7 mouse cellular contexts compared by ENCODE assay signal in genomic region chr1:187608261-187608921, GRCm38 (mm10). TPM values are rescaled to one million over a fixed set of nuclear protein-coding genes. Genes with fewer than 3 reads are reported as not detected.
A peak's percentile ranks its signal among the peaks of the same experiment; 100 is the strongest.
DNase-seq lines count a peak whose midpoint lies in the region; ATAC-seq and TF ChIP-seq lines count a peak whose summit lies in the region.

Gene Esrrg (plus strand): TSS chr1:187608791.

- H3K9me3 ChIP-seq in limb, embryonic 14.5 days (ENCODE audit: control insufficient read depth, low read length) = no peaks in the 10 kb centered on the region
- no peaks in the 10 kb centered on the region for H3K9me3 ChIP-seq in stomach, embryonic 14.5 days (ENCODE audit: control insufficient read depth, low read depth, low read length)

- TF ChIP-seq POLR2A in brain, embryonic 14.5 days (IDR thresholded peaks at IDR 0.05; ENCODE audit: borderline replicate concordance, extremely low read depth, insufficient read depth, insufficient read length, poor library complexity, severe bottlenecking) = no peak
- TF ChIP-seq POLR2A in limb, embryonic 14.5 days (IDR thresholded peaks at IDR 0.05; ENCODE audit: borderline replicate concordance, extremely low read depth, insufficient read depth, insufficient read length) = no peak

- H3K4me1 ChIP-seq in limb, embryonic 14.5 days (ENCODE audit: control insufficient read depth, insufficient read depth, low read length) = peaks cover 22% of the 10 kb centered on the region
- H3K4me1 ChIP-seq in stomach, embryonic 14.5 days (ENCODE audit: control insufficient read depth, insufficient read depth, low read length) = peaks cover 12% of the 10 kb centered on the region; the same call in 1 of the 2 replicates

- peak in 1 of 2 experiments; percentile 19 for DNase-seq in adrenal gland, adult 18-20 months (ENCODE audit: low spot score in 2 of 2)
- DNase-seq in brain, embryonic 14.5 days (ENCODE audit: low read depth) = peak; percentile 24
- peak; percentile 90 for DNase-seq in heart, adult 11 months
- DNase-seq in kidney, adult 11 months = peak; percentile 71
- no peak for DNase-seq in limb, embryonic 14.5 days (ENCODE audit: low spot score)
- DNase-seq in urinary bladder, postnatal 25 days (ENCODE audit: low spot score) = no peak

- H3K4me2 ChIP-seq in limb, embryonic 14.5 days (replicated peaks; ENCODE audit: low read depth, low read length, severe bottlenecking) = peak within 1 kb of the TSS; percentile 87
- peak within 1 kb of the TSS; percentile 91 for H3K4me2 ChIP-seq in stomach, embryonic 14.5 days (replicated peaks; ENCODE audit: low read depth, low read length)

- H3K4me3 ChIP-seq in limb, embryonic 14.5 days (replicated peaks; ENCODE audit: low read length) = peak within 1 kb of the TSS; percentile 45
- H3K4me3 ChIP-seq in stomach, embryonic 14.5 days (ENCODE audit: low read depth, low read length) = peak within 1 kb of the TSS; percentile 40

- WGBS in limb, embryonic 14.5 days = 2% methylated on average over 21 of the region's 21 CpGs
- 3% methylated on average over 21 of the region's 21 CpGs for WGBS in stomach, embryonic 14.5 days

- TF ChIP-seq CTCF in brain, embryonic 14.5 days (IDR thresholded peaks at IDR 0.05; ENCODE audit: borderline replicate concordance, extremely low read depth, insufficient read depth, insufficient read length) = no peak

- ATAC-seq in limb, embryonic 14.5 days (ENCODE audit: low FRiP score, low read depth) = no peak
- no peak for ATAC-seq in stomach, embryonic 14.5 days (ENCODE audit: insufficient number of reproducible peaks, insufficient read depth, low FRiP score, low read depth)

- no peaks in the 10 kb centered on the region for H3K36me3 ChIP-seq in limb, embryonic 14.5 days (ENCODE audit: control insufficient read depth, insufficient read depth, low read length)
- no peaks in the 10 kb centered on the region for H3K36me3 ChIP-seq in stomach, embryonic 14.5 days (ENCODE audit: control insufficient read depth, insufficient read depth, low read length)

- peaks cover 85% of the 10 kb centered on the region for H3K27me3 ChIP-seq in limb, embryonic 14.5 days (ENCODE audit: control insufficient read depth, insufficient read depth, low read length)
- peaks cover 43% of the 10 kb centered on the region for H3K27me3 ChIP-seq in stomach, embryonic 14.5 days (ENCODE audit: control insufficient read depth, insufficient read depth, low read length)

- H3K27ac ChIP-seq in limb, embryonic 14.5 days (replicated peaks; ENCODE audit: low read depth, low read length) = no peak within 1 kb of the TSS
- H3K27ac ChIP-seq in stomach, embryonic 14.5 days (ENCODE audit: low read length) = no peak within 1 kb of the TSS

- H3K9ac ChIP-seq in limb, embryonic 14.5 days (ENCODE audit: low read depth, low read length, severe bottlenecking) = peak within 1 kb of the TSS; percentile 36; the same call in 1 of the 2 replicates
- no peak within 1 kb of the TSS; the same call in 1 of the 2 replicates for H3K9ac ChIP-seq in stomach, embryonic 14.5 days (replicated peaks; ENCODE audit: low read depth, low read length)

RNA-seq across cellular contexts. Expression of gene Esrrg, which starts in this region (rescaled TPM):
- total RNA-seq in adrenal gland, adult 18-20 months (2021) = 10 to 100 TPM; 13.2 to 13.4 TPM
- 16.0 and 31.4 TPM in 2 replicates for polyA plus RNA-seq in brain, embryonic 14.5 days (2012; rRNA removed)
- polyA plus RNA-seq in limb, embryonic 14.5 days (2012; rRNA removed) = 1.1 and 1.3 TPM in 2 replicates
- 1.5 and 1.6 TPM in 2 replicates for polyA plus RNA-seq in limb, embryonic 14.5 days (2014; fragmentation: Nextera tagmentation; extraction: Ambion mirVana)
- 12.5 and 13.4 TPM in 2 replicates for polyA plus RNA-seq in stomach, embryonic 14.5 days (2014; fragmentation: Nextera tagmentation; extraction: Ambion mirVana)

Comparison
In these comparisons a context has a peak if more than half of its experiments do, and no peak if none do; other contexts are left out.
1. DNase-seq: peak in brain, embryonic 14.5 days (single experiment), heart, adult 11 months (single experiment) and kidney, adult 11 months (single experiment); none in limb, embryonic 14.5 days (single experiment) and urinary bladder, postnatal 25 days (single experiment).